Mouse (Mus musculus): ENCODE results near the gene C7. TPM values are rescaled to one million over a fixed set of nuclear protein-coding genes. Genes with fewer than 3 reads are reported as not detected.

C7 gene
- polyA plus RNA-seq, 1 experiment from 2014 or later = 0.08 TPM

Other genes with a start within 250 kb of the C7 start
- gene Mroh2b, start 165.0 kb downstream of the C7 start, polyA plus RNA-seq (2015; fragmentation: Nextera tagmentation; extraction: Ambion mirVana) = not detected in 2 replicates
- 0.38 and 0.49 TPM in 2 replicates for gene Card6, start 44.8 kb upstream of the C7 start, polyA plus RNA-seq (2015; fragmentation: Nextera tagmentation; extraction: Ambion mirVana)
- gene Rpl37, start 52.9 kb upstream of the C7 start, polyA plus RNA-seq (2015; fragmentation: Nextera tagmentation; extraction: Ambion mirVana) = 422 and 438 TPM in 2 replicates
- 12.6 and 14.0 TPM in 2 replicates for gene Prkaa1, start 80.1 kb upstream of the C7 start, polyA plus RNA-seq (2015; fragmentation: Nextera tagmentation; extraction: Ambion mirVana)
- 61.4 and 65.4 TPM in 2 replicates for gene Ttc33, start 121.8 kb upstream of the C7 start, polyA plus RNA-seq (2015; fragmentation: Nextera tagmentation; extraction: Ambion mirVana)
- gene Ptger4, start 180.4 kb upstream of the C7 start, polyA plus RNA-seq (2015; fragmentation: Nextera tagmentation; extraction: Ambion mirVana) = 0.42 and 0.50 TPM in 2 replicates

Measured in forebrain, embryonic 15.5 days (tissue).